Mouse (Mus musculus) stomach, postnatal 0 days (tissue): ENCODE measurements around the gene Tmem222. TPM values are rescaled to one million over a fixed set of nuclear protein-coding genes. Genes with fewer than 3 reads are reported as not detected.
A peak's percentile ranks its signal among the peaks of the same experiment; 100 is the strongest.

Source experiments
- ATAC-seq: fragments of 200-750 bp; cut with Nextera tagmentation; 2 replicates; pipeline ENCODE4 v1.8.0; 2017; ENCODE audit not compliant: low FRiP score, low TSS enrichment
- DNase-seq: peaks from one replicate; pipeline ENCODE4 v3.0.0-alpha.2; 2016; ENCODE audit warnings: low spot score
- H3K27ac ChIP-seq: fragments of 300-500 bp; sonication (generic); replicated peaks from 2 replicates; pipeline ENCODE4 v1.5.1; 2014; ENCODE audit warnings: mild to moderate bottlenecking, control low read depth
- H3K27me3 ChIP-seq: fragments of 300-500 bp; sonication (generic); 2 replicates; pipeline ENCODE4 v1.6.1; 2014; ENCODE audit warnings: low read length; ENCODE audit not compliant: control insufficient read depth, insufficient read depth
- H3K36me3 ChIP-seq: fragments of 300-500 bp; sonication (generic); 2 replicates; pipeline ENCODE4 v1.6.1; 2014; ENCODE audit warnings: low read length, mixed read lengths; ENCODE audit not compliant: control insufficient read depth, insufficient read depth
- H3K4me1 ChIP-seq: fragments of 300-500 bp; sonication (generic); replicated peaks from 2 replicates; pipeline ENCODE4 v1.6.1; 2014; ENCODE audit warnings: antibody characterized with exemption; ENCODE audit not compliant: control insufficient read depth, insufficient read depth
- H3K4me2 ChIP-seq: fragments of 300-500 bp; sonication (generic); replicated peaks from 2 replicates; pipeline ENCODE4 v1.6.1; 2014; ENCODE audit warnings: low read depth, mild to moderate bottlenecking, control low read depth, moderate library complexity
- H3K4me3 ChIP-seq: fragments of 300-500 bp; sonication (generic); 2 replicates; pipeline ENCODE4 v1.5.1; 2014; ENCODE audit warnings: low read depth, low read length, control low read depth
- H3K9ac ChIP-seq: fragments of 300-500 bp; sonication (generic); 2 replicates; pipeline ENCODE4 v1.6.1; 2014; ENCODE audit warnings: mild to moderate bottlenecking, low read length, control low read depth, mixed read lengths
- H3K9me3 ChIP-seq: fragments of 300-500 bp; sonication (generic); 2 replicates; pipeline ENCODE4 v1.6.1; 2016; ENCODE audit warnings: low read length; ENCODE audit not compliant: control insufficient read depth
- CTCF ChIP-seq: IDR thresholded peaks from 2 replicates; pipeline ENCODE4 v1.5.1; 2016; ENCODE audit warnings: antibody characterized with exemption, low read depth, mild to moderate bottlenecking, moderate library complexity
- EP300 ChIP-seq: optimal IDR thresholded peaks from 2 replicates; pipeline ENCODE3; 2016; ENCODE audit warnings: antibody characterized with exemption
- WGBS: fragments of 180-500 bp; shearing (Covaris S2); extraction: QIAGEN DNeasy Blood & Tissue Kit; methylation state at CpG from one replicate; pipeline ENCODE4 v1.1.7; 2014; 5-methylcytosine and 5-hydroxymethylcytosine counted together
- polyA plus RNA-seq: library from polyadenylated mRNA; unstranded; fragments of >200 nt; fragmentation: Nextera tagmentation; extraction: Ambion mirVana; gene quantifications from 2 replicates; pipeline ENCODE4 v1.2.1, GENCODE M21; 2015

Tmem222 gene
- polyA plus RNA-seq, 1 experiment from 2014 or later: 51.4 TPM

GRCm38 (mm10) chr4:133229582-133229981 lies 48.0 kb downstream of the Tmem222 start:
- Histone ChIP-seq H3K36me3 (no peaks in the 10 kb centered on the region), H3K4me2 (no peak overlapping the region), H3K9ac (no peak overlapping the region), H3K27ac (no peak overlapping the region), H3K9me3 (no peaks in the 10 kb centered on the region), H3K27me3 (no peaks in the 10 kb centered on the region), H3K4me1 (no peaks in the 10 kb centered on the region), H3K4me3 (no peak overlapping the region)
- no peak for ATAC-seq
- DNase-seq: no peak
- TF ChIP-seq EP300: no peak
- no peak for TF ChIP-seq CTCF
- 84% methylated on average over 8 of the region's 8 CpGs for WGBS

GRCm38 (mm10) chr4:133227636-133228035 lies 50.0 kb downstream of the Tmem222 start:
- no peak overlapping the region for H3K4me2 ChIP-seq
- H3K4me1 ChIP-seq: 0 out of 2 replicates have a peak, but pooled peaks cover 2% of the 10 kb centered on the region
- no peak overlapping the region for H3K4me3 ChIP-seq
- H3K9ac ChIP-seq: no peak overlapping the region
- 77% methylated on average over 8 of the region's 8 CpGs for WGBS
- H3K36me3 ChIP-seq: no peaks in the 10 kb centered on the region
- no peak for DNase-seq
- no peak overlapping the region for H3K27ac ChIP-seq
- TF ChIP-seq EP300 (no peak), CTCF (no peak)
- H3K27me3 ChIP-seq: no peaks in the 10 kb centered on the region
- no peaks in the 10 kb centered on the region for H3K9me3 ChIP-seq
- ATAC-seq: no peak

- WGBS: 57% methylated on average over 10 of the region's 10 CpGs
- H3K4me3 ChIP-seq: no peak overlapping the region
Observed at GRCm38 (mm10) chr4:133226073-133226472, 51.5 kb downstream of the Tmem222 start.

GRCm38 (mm10) chr4:133223875-133224274 lies 53.7 kb downstream of the Tmem222 start:
- Histone ChIP-seq H3K27ac (peak overlapping the region; percentile 45; the same call in 1 of the 2 replicates), H3K36me3 (no peaks in the 10 kb centered on the region), H3K4me2 (no peak overlapping the region), H3K4me3 (no peak overlapping the region), H3K9ac (no peak overlapping the region), H3K9me3 (no peaks in the 10 kb centered on the region), H3K27me3 (no peaks in the 10 kb centered on the region), H3K4me1 (0 out of 2 replicates have a peak, but pooled peaks cover 2% of the 10 kb centered on the region)
- DNase-seq (peak; percentile 44), ATAC-seq (0 out of 2 replicates have a peak, but pooled peaks have one; percentile 28)
- 45% methylated on average over 5 of the region's 5 CpGs for WGBS
- no peak for TF ChIP-seq CTCF
- TF ChIP-seq EP300: no peak

More at GRCm38 (mm10) chr4:133226073-133226472, 51.5 kb downstream of the Tmem222 start:
- no peaks in the 10 kb centered on the region for H3K27me3 ChIP-seq
- H3K4me1 ChIP-seq: 0 out of 2 replicates have a peak, but pooled peaks cover 2% of the 10 kb centered on the region
- DNase-seq (no peak), ATAC-seq (no peak)
- no peak overlapping the region for H3K9ac ChIP-seq
- no peaks in the 10 kb centered on the region for H3K36me3 ChIP-seq
- no peak overlapping the region for H3K4me2 ChIP-seq
- TF ChIP-seq EP300: no peak
- no peak for TF ChIP-seq CTCF
- H3K27ac ChIP-seq: 0 out of 2 replicates have a peak overlapping the region, but pooled peaks have one; percentile 8
- no peaks in the 10 kb centered on the region for H3K9me3 ChIP-seq

- no peaks in the 10 kb centered on the region for H3K9me3 ChIP-seq
- H3K4me2 ChIP-seq: no peak overlapping the region
- WGBS: 88% methylated on average over 8 of the region's 8 CpGs
- no peak for TF ChIP-seq EP300
- no peak for TF ChIP-seq CTCF
- H3K9ac ChIP-seq: no peak overlapping the region
- ATAC-seq (no peak), DNase-seq (no peak)
- H3K4me3 ChIP-seq: no peak overlapping the region
- no peak overlapping the region for H3K27ac ChIP-seq
- 0 out of 2 replicates have a peak, but pooled peaks cover 2% of the 10 kb centered on the region for H3K4me1 ChIP-seq
- no peaks in the 10 kb centered on the region for H3K27me3 ChIP-seq
- H3K36me3 ChIP-seq: no peaks in the 10 kb centered on the region
Observed at GRCm38 (mm10) chr4:133221701-133222100, 55.9 kb downstream of the Tmem222 start.

- Histone ChIP-seq H3K4me1 (0 out of 2 replicates have a peak, but pooled peaks cover 2% of the 10 kb centered on the region), H3K4me2 (peak overlapping the region; percentile 60), H3K9ac (peak overlapping the region; percentile 51), H3K4me3 (peak overlapping the region; percentile 35), H3K9me3 (no peaks in the 10 kb centered on the region), H3K27ac (no peak overlapping the region), H3K36me3 (no peaks in the 10 kb centered on the region), H3K27me3 (no peaks in the 10 kb centered on the region)
- ATAC-seq (peak; percentile 27), DNase-seq (peak; percentile 78)
- WGBS: 6% methylated on average over 25 of the region's 25 CpGs
- TF ChIP-seq CTCF (no peak), EP300 (no peak)
Observed at GRCm38 (mm10) chr4:133220656-133221055, 56.9 kb downstream of the Tmem222 start.
